Mouse (Mus musculus): ENCODE measurements around the gene Ugcg.

The Ugcg gene

GRCm38 (mm10) chr4:59228951-59229350, 39.9 kb downstream of the Ugcg start:
- DNase-seq (ENCODE audit: low spot score) = no peak

- no peak for DNase-seq (ENCODE audit: low spot score)
Observed at GRCm38 (mm10) chr4:59231266-59232055, 42.4 kb downstream of the Ugcg start.

- no peak for DNase-seq (ENCODE audit: low spot score)
Observed at GRCm38 (mm10) chr4:59234014-59234413, 45.0 kb downstream of the Ugcg start.

GRCm38 (mm10) chr4:59234451-59235216, 45.6 kb downstream of the Ugcg start:
- DNase-seq (ENCODE audit: low spot score) = no peak

- no peak for DNase-seq (ENCODE audit: low spot score)
Observed at GRCm38 (mm10) chr4:59236362-59236761, 47.3 kb downstream of the Ugcg start.

GRCm38 (mm10) chr4:59238641-59239311, 49.7 kb downstream of the Ugcg start:
- DNase-seq (ENCODE audit: low spot score) = no peak

- no peak for DNase-seq (ENCODE audit: low spot score)
Observed at GRCm38 (mm10) chr4:59239312-59239728, 50.3 kb downstream of the Ugcg start.

GRCm38 (mm10) chr4:59240160-59240559, 51.1 kb downstream of the Ugcg start:
- no peak for DNase-seq (ENCODE audit: low spot score)

- no peak for DNase-seq (ENCODE audit: low spot score)
Observed at GRCm38 (mm10) chr4:59241096-59241495, 52.0 kb downstream of the Ugcg start.

GRCm38 (mm10) chr4:59242221-59242620, 53.2 kb downstream of the Ugcg start:
- DNase-seq (ENCODE audit: low spot score) = no peak

GRCm38 (mm10) chr4:59243802-59244493, 54.9 kb downstream of the Ugcg start:
- no peak for DNase-seq (ENCODE audit: low spot score)

GRCm38 (mm10) chr4:59244791-59245555, 55.9 kb downstream of the Ugcg start:
- no peak for DNase-seq (ENCODE audit: low spot score)

GRCm38 (mm10) chr4:59245776-59246175, 56.7 kb downstream of the Ugcg start:
- DNase-seq (ENCODE audit: low spot score) = no peak

- no peak for DNase-seq (ENCODE audit: low spot score)
Observed at GRCm38 (mm10) chr4:59247545-59247944, 58.5 kb downstream of the Ugcg start.

GRCm38 (mm10) chr4:59248035-59248434, 59.0 kb downstream of the Ugcg start:
- DNase-seq (ENCODE audit: low spot score) = no peak

GRCm38 (mm10) chr4:59252386-59253054, 63.5 kb downstream of the Ugcg start:
- no peak for DNase-seq (ENCODE audit: low spot score)

- DNase-seq (ENCODE audit: low spot score) = no peak
Observed at GRCm38 (mm10) chr4:59253055-59253434, 64.0 kb downstream of the Ugcg start.

- DNase-seq (ENCODE audit: low spot score) = no peak
Observed at GRCm38 (mm10) chr4:59254397-59254796, 65.3 kb downstream of the Ugcg start.

- no peak for DNase-seq (ENCODE audit: low spot score)
Observed at GRCm38 (mm10) chr4:59255988-59256387, 66.9 kb downstream of the Ugcg start.

GRCm38 (mm10) chr4:59257866-59258265, 68.8 kb downstream of the Ugcg start:
- DNase-seq (ENCODE audit: low spot score) = no peak

- DNase-seq (ENCODE audit: low spot score) = no peak
Observed at GRCm38 (mm10) chr4:59258771-59259170, 69.7 kb downstream of the Ugcg start.
